Mouse (Mus musculus) urinary bladder, postnatal 36 days (tissue): ENCODE measurements at regions not wholly inside any gene's neighbourhood (a gene's known extent, or its start where the extent isn't known, plus 50 kb on each side); places are given as distances from the start of the nearest gene placed in this dataset.

Experiments used
- DNase-seq, 2 experiments: peaks; one replicate each; pipeline ENCODE4 v3.0.0; 2022; ENCODE audit warnings: low spot score in 2 of 2, mixed read lengths in 1 of 2

- DNase-seq: peak; percentile 28 to 68
Measured at GRCm38 (mm10) chr14:76708728-76709127, 152.0 kb upstream of the Serp2 start.

- no peak for DNase-seq
Measured at GRCm38 (mm10) chr14:76703373-76703764, 146.7 kb upstream of the Serp2 start.

- DNase-seq: no peak
Measured at GRCm38 (mm10) chr14:76702709-76703372, 146.2 kb upstream of the Serp2 start.

- DNase-seq: no peak
Measured at GRCm38 (mm10) chr14:76701911-76702708, 145.4 kb upstream of the Serp2 start.

- DNase-seq: no peak
Measured at GRCm38 (mm10) chr14:76701304-76701703, 144.6 kb upstream of the Serp2 start.

GRCm38 (mm10) chr14:76700796-76701195 lies 144.1 kb upstream of the Serp2 start:
- DNase-seq: no peak

GRCm38 (mm10) chr14:76700190-76700589 lies 143.5 kb upstream of the Serp2 start:
- DNase-seq: no peak

- DNase-seq: peak; percentile 46 to 55
Measured at GRCm38 (mm10) chr14:76698718-76699402, 142.2 kb upstream of the Serp2 start.

GRCm38 (mm10) chr14:76696729-76697128 lies 140.0 kb upstream of the Serp2 start:
- no peak for DNase-seq

GRCm38 (mm10) chr14:76695691-76696355 lies 139.1 kb upstream of the Serp2 start:
- DNase-seq: no peak

GRCm38 (mm10) chr14:76694894-76695293 lies 138.2 kb upstream of the Serp2 start:
- DNase-seq: no peak

- DNase-seq: peak in 1 of 2 experiments; percentile 18
Measured at GRCm38 (mm10) chr14:76693351-76694317, 136.9 kb upstream of the Serp2 start.

- DNase-seq: no peak
Measured at GRCm38 (mm10) chr14:76687971-76688407, 131.3 kb upstream of the Serp2 start.

- no peak for DNase-seq
Measured at GRCm38 (mm10) chr14:76686762-76687453, 130.2 kb upstream of the Serp2 start.

- no peak for DNase-seq
Measured at GRCm38 (mm10) chr14:76685830-76686761, 129.4 kb upstream of the Serp2 start.

GRCm38 (mm10) chr14:76684327-76684726 lies 127.6 kb upstream of the Serp2 start:
- DNase-seq: no peak

- DNase-seq: peak; percentile 34 to 73
Measured at GRCm38 (mm10) chr14:76681581-76682377, 125.1 kb upstream of the Serp2 start.

GRCm38 (mm10) chr14:76678512-76679134 lies 121.9 kb upstream of the Serp2 start:
- no peak for DNase-seq
